Mouse (Mus musculus): ENCODE results near the gene Dpp6.
A peak's percentile ranks its signal among the peaks of the same experiment; 100 is the strongest.

Dpp6 gene

GRCm38 (mm10) chr5:26816975-26817941 lies at the start of gene Dpp6:
Dpp6 (plus strand) TSS chr5:26817203.
- peak in 1 of 2 experiments; percentile 7 for DNase-seq (ENCODE audit: low spot score in 2 of 2)

GRCm38 (mm10) chr5:26783955-26784354 lies 33.0 kb upstream of the Dpp6 start:
- DNase-seq (ENCODE audit: low spot score in 2 of 2), result no peak

- no peak for DNase-seq (ENCODE audit: low spot score in 2 of 2)
Observed at GRCm38 (mm10) chr5:26795524-26795923, 21.5 kb upstream of the Dpp6 start.

GRCm38 (mm10) chr5:26835972-26836371 lies 19.0 kb downstream of the Dpp6 start:
- DNase-seq (ENCODE audit: low spot score in 2 of 2), result no peak

GRCm38 (mm10) chr5:26841151-26841550 lies 24.1 kb downstream of the Dpp6 start:
- no peak for DNase-seq (ENCODE audit: low spot score in 2 of 2)

GRCm38 (mm10) chr5:26854746-26855145 lies 37.7 kb downstream of the Dpp6 start:
- no peak for DNase-seq (ENCODE audit: low spot score in 2 of 2)

- no peak for DNase-seq (ENCODE audit: low spot score in 2 of 2)
Observed at GRCm38 (mm10) chr5:26875449-26875848, 58.4 kb downstream of the Dpp6 start.

GRCm38 (mm10) chr5:26887496-26887895 lies 70.5 kb downstream of the Dpp6 start:
- no peak for DNase-seq (ENCODE audit: low spot score in 2 of 2)

GRCm38 (mm10) chr5:26888080-26888479 lies 71.1 kb downstream of the Dpp6 start:
- no peak for DNase-seq (ENCODE audit: low spot score in 2 of 2)

GRCm38 (mm10) chr5:26894346-26894745 lies 77.3 kb downstream of the Dpp6 start:
- no peak for DNase-seq (ENCODE audit: low spot score in 2 of 2)

GRCm38 (mm10) chr5:26903786-26904185 lies 86.8 kb downstream of the Dpp6 start:
- peak; percentile 18 to 23 for DNase-seq (ENCODE audit: low spot score in 2 of 2)

- DNase-seq (ENCODE audit: low spot score in 2 of 2), result peak; percentile 14 to 30
Observed at GRCm38 (mm10) chr5:26904324-26905041, 87.5 kb downstream of the Dpp6 start.

GRCm38 (mm10) chr5:26907151-26907550 lies 90.1 kb downstream of the Dpp6 start:
- DNase-seq (ENCODE audit: low spot score in 2 of 2), result no peak

GRCm38 (mm10) chr5:26908612-26909011 lies 91.6 kb downstream of the Dpp6 start:
- no peak for DNase-seq (ENCODE audit: low spot score in 2 of 2)

GRCm38 (mm10) chr5:26910353-26910752 lies 93.3 kb downstream of the Dpp6 start:
- DNase-seq (ENCODE audit: low spot score in 2 of 2), result no peak

GRCm38 (mm10) chr5:26911965-26912364 lies 95.0 kb downstream of the Dpp6 start:
- no peak for DNase-seq (ENCODE audit: low spot score in 2 of 2)

- no peak for DNase-seq (ENCODE audit: low spot score in 2 of 2)
Observed at GRCm38 (mm10) chr5:26918763-26919162, 101.8 kb downstream of the Dpp6 start.

- no peak for DNase-seq (ENCODE audit: low spot score in 2 of 2)
Observed at GRCm38 (mm10) chr5:26924552-26924951, 107.5 kb downstream of the Dpp6 start.

GRCm38 (mm10) chr5:26932413-26933122 lies 115.6 kb downstream of the Dpp6 start:
- DNase-seq (ENCODE audit: low spot score in 2 of 2), result no peak

GRCm38 (mm10) chr5:26934911-26935310 lies 117.9 kb downstream of the Dpp6 start:
- DNase-seq (ENCODE audit: low spot score in 2 of 2), result no peak

GRCm38 (mm10) chr5:26941471-26941870 lies 124.5 kb downstream of the Dpp6 start:
- no peak for DNase-seq (ENCODE audit: low spot score in 2 of 2)

Data from right cerebral cortex, postnatal 36 days (tissue).